21 mouse cellular contexts compared by ENCODE assay signal in the genomic region with DNA sequence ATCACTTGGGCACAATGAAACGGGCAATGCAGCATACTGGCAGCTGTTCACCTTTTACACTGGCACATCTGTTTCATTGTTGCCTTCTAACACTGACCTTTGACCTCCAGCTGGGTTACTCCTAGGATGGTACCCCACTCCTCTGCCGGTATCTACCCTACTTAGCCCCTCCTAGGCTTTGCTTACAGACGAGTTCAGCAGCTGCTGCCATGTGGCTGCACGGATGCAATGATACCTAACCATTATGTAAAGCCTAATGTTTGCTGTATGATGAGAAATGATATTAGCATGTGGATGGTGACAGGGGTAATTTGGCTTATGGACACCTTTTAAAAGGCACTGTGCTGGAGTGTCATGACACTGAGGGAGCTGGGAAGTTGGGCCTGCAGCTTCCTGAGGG. TPM values are rescaled to one million over a fixed set of nuclear protein-coding genes. Genes with fewer than 3 reads are reported as not detected.
A peak's percentile ranks its signal among the peaks of the same experiment; 100 is the strongest.
DNase-seq lines count a peak whose midpoint lies in the region; ATAC-seq lines count a peak whose summit lies in the region.
"Had no signal": no experiment of that assay in that cellular context is flagged by ENCODE, and none has a peak within 500 bp of the region (broad histone marks: within the 10 kb centered on the region; RNA-seq: fewer than 3 reads in every experiment).

No protein-coding gene starts in this region.

- H3K27me3 ChIP-seq in heart, embryonic 13.5 days (replicated peaks), result no peaks in the 10 kb centered on the region
- H3K27me3 ChIP-seq in hindbrain, embryonic 15.5 days, result no peaks in the 10 kb centered on the region
- H3K27me3 ChIP-seq in hindbrain, embryonic 11.5 days (ENCODE audit: control insufficient read depth, insufficient read depth, low read length), result no peaks in the 10 kb centered on the region
- no peaks in the 10 kb centered on the region for H3K27me3 ChIP-seq in midbrain, embryonic 13.5 days
- no peaks in the 10 kb centered on the region for H3K27me3 ChIP-seq in midbrain, embryonic 16.5 days (ENCODE audit: control insufficient read depth, insufficient read depth, low read depth, low read length)
- H3K27me3 ChIP-seq: forebrain, embryonic 15.5 days; limb, embryonic 13.5 days; lung, embryonic 15.5 days; neural tube, embryonic 12.5 days had no signal

- no peak for DNase-seq in heart, adult 9 months (ENCODE audit: low spot score in 2 of 2)
- no peak for DNase-seq in hindbrain, embryonic 11.5 days (ENCODE audit: low spot score)
- DNase-seq: B cell, adult 2 months; gastrocnemius, postnatal 25 days; heart, adult 18-20 months; kidney, adult 9 months; layer of hippocampus, adult 9-11 months had no signal

- no peaks in the 10 kb centered on the region for H3K36me3 ChIP-seq in heart, embryonic 13.5 days
- H3K36me3 ChIP-seq in hindbrain, embryonic 15.5 days, result no peaks in the 10 kb centered on the region
- no peaks in the 10 kb centered on the region for H3K36me3 ChIP-seq in hindbrain, embryonic 11.5 days (ENCODE audit: control insufficient read depth, insufficient read depth, low read length)
- H3K36me3 ChIP-seq in midbrain, embryonic 13.5 days, result no peaks in the 10 kb centered on the region
- H3K36me3 ChIP-seq in midbrain, embryonic 16.5 days (ENCODE audit: control insufficient read depth, insufficient read depth, low read length), result no peaks in the 10 kb centered on the region
- H3K36me3 ChIP-seq: forebrain, embryonic 15.5 days; limb, embryonic 13.5 days; lung, embryonic 15.5 days; midbrain, embryonic 10.5 days; neural tube, embryonic 12.5 days had no signal

- no peaks in the 10 kb centered on the region for H3K9me3 ChIP-seq in heart, embryonic 13.5 days
- H3K9me3 ChIP-seq in hindbrain, embryonic 15.5 days, result no peaks in the 10 kb centered on the region
- H3K9me3 ChIP-seq in hindbrain, embryonic 11.5 days (ENCODE audit: control insufficient read depth, low read length), result no peaks in the 10 kb centered on the region
- H3K9me3 ChIP-seq in midbrain, embryonic 13.5 days, result no peaks in the 10 kb centered on the region
- H3K9me3 ChIP-seq in midbrain, embryonic 16.5 days (replicated peaks; ENCODE audit: control insufficient read depth, low read length, poor library complexity, severe bottlenecking), result no peaks in the 10 kb centered on the region
- H3K9me3 ChIP-seq: forebrain, embryonic 15.5 days; limb, embryonic 13.5 days; lung, embryonic 15.5 days; midbrain, embryonic 10.5 days; neural tube, embryonic 12.5 days had no signal

- no peak for ATAC-seq in heart, embryonic 13.5 days (ENCODE audit: extremely low read depth, insufficient number of reproducible peaks, low FRiP score, low TSS enrichment)
- peak; percentile 20; the same call in 1 of the 2 replicates for ATAC-seq in hindbrain, embryonic 15.5 days (ENCODE audit: low FRiP score, low read depth)
- ATAC-seq in hindbrain, embryonic 11.5 days (ENCODE audit: low FRiP score), result no peak
- 0 out of 2 replicates have a peak, but pooled peaks have one; percentile 50 for ATAC-seq in midbrain, embryonic 13.5 days
- no peak for ATAC-seq in midbrain, embryonic 16.5 days
- ATAC-seq: intestine, postnatal 0 days had no signal

- H3K4me2 ChIP-seq in heart, embryonic 13.5 days, result no peak overlapping the region
- H3K4me2 ChIP-seq in hindbrain, embryonic 15.5 days, result no peak overlapping the region
- H3K4me2 ChIP-seq in hindbrain, embryonic 11.5 days (replicated peaks; ENCODE audit: low read depth, low read length), result no peak overlapping the region
- H3K4me2 ChIP-seq in midbrain, embryonic 13.5 days (replicated peaks), result no peak overlapping the region
- H3K4me2 ChIP-seq in midbrain, embryonic 16.5 days (ENCODE audit: low read length), result no peak overlapping the region
- H3K4me2 ChIP-seq: forebrain, embryonic 15.5 days; limb, embryonic 13.5 days; liver, embryonic 11.5 days; lung, embryonic 15.5 days; neural tube, embryonic 12.5 days had no signal

- peak overlapping the region; percentile 74; the same call in 1 of the 2 replicates for H3K27ac ChIP-seq in heart, embryonic 13.5 days (replicated peaks)
- H3K27ac ChIP-seq in hindbrain, embryonic 15.5 days (replicated peaks), result 0 out of 2 replicates have a peak overlapping the region, but pooled peaks have one; percentile 4
- H3K27ac ChIP-seq in hindbrain, embryonic 11.5 days (ENCODE audit: low read depth, low read length), result no peak overlapping the region; the same call in 1 of the 2 replicates
- no peak overlapping the region for H3K27ac ChIP-seq in midbrain, embryonic 13.5 days
- H3K27ac ChIP-seq in midbrain, embryonic 16.5 days (ENCODE audit: low read length), result no peak overlapping the region
- H3K27ac ChIP-seq: forebrain, embryonic 15.5 days; limb, embryonic 13.5 days; lung, embryonic 15.5 days; neural tube, embryonic 12.5 days had no signal

- H3K4me3 ChIP-seq in heart, embryonic 13.5 days, result no peak overlapping the region
- no peak overlapping the region for H3K4me3 ChIP-seq in hindbrain, embryonic 15.5 days
- H3K4me3 ChIP-seq in hindbrain, embryonic 11.5 days (ENCODE audit: low read depth, low read length), result no peak overlapping the region
- no peak overlapping the region for H3K4me3 ChIP-seq in midbrain, embryonic 13.5 days (replicated peaks)
- no peak overlapping the region for H3K4me3 ChIP-seq in midbrain, embryonic 16.5 days (ENCODE audit: low read depth, low read length)
- H3K4me3 ChIP-seq: forebrain, embryonic 15.5 days; limb, embryonic 13.5 days; lung, embryonic 15.5 days; midbrain, embryonic 10.5 days; myocyte; neural tube, embryonic 12.5 days had no signal

- peak overlapping the region; percentile 65; the same call in 1 of the 2 replicates for H3K9ac ChIP-seq in heart, embryonic 13.5 days
- H3K9ac ChIP-seq in hindbrain, embryonic 15.5 days, result no peak overlapping the region
- no peak overlapping the region for H3K9ac ChIP-seq in hindbrain, embryonic 11.5 days (ENCODE audit: low read depth, low read length)
- H3K9ac ChIP-seq in midbrain, embryonic 13.5 days (replicated peaks), result no peak overlapping the region
- H3K9ac ChIP-seq in midbrain, embryonic 16.5 days (ENCODE audit: low read depth, low read length), result no peak overlapping the region
- H3K9ac ChIP-seq: forebrain, embryonic 15.5 days; limb, embryonic 13.5 days; lung, embryonic 15.5 days; neural tube, embryonic 12.5 days had no signal

- H3K4me1 ChIP-seq in heart, embryonic 13.5 days, result peaks cover 47% of the 10 kb centered on the region
- peaks cover 30% of the 10 kb centered on the region for H3K4me1 ChIP-seq in hindbrain, embryonic 15.5 days (replicated peaks)
- 0 out of 2 replicates have a peak, but pooled peaks cover 3% of the 10 kb centered on the region for H3K4me1 ChIP-seq in hindbrain, embryonic 11.5 days (replicated peaks; ENCODE audit: control insufficient read depth, insufficient read depth, low read length)
- peaks cover 29% of the 10 kb centered on the region for H3K4me1 ChIP-seq in midbrain, embryonic 13.5 days (replicated peaks)
- H3K4me1 ChIP-seq in midbrain, embryonic 16.5 days (ENCODE audit: control insufficient read depth, insufficient read depth, low read length), result peaks cover 14% of the 10 kb centered on the region

- WGBS in heart, embryonic 13.5 days, result 71% methylated on average over 4 of the region's 4 CpGs
- WGBS in hindbrain, embryonic 15.5 days, result 68% methylated on average over 4 of the region's 4 CpGs
- whole genome bisulfite sequencing in hindbrain, embryonic 11.5 days, result 66% methylated on average over 4 of the region's 4 CpGs
- 75% methylated on average over 4 of the region's 4 CpGs for WGBS in midbrain, embryonic 13.5 days
- WGBS in midbrain, embryonic 16.5 days, result 76% methylated on average over 4 of the region's 4 CpGs

RNA-seq across cellular contexts. Expression of a gene that starts 52.5 kb away (rescaled TPM):
- polyA plus RNA-seq in heart, embryonic 13.5 days (2015; fragmentation: Nextera tagmentation; extraction: Ambion mirVana), result 0.13 and 0.18 TPM in 2 replicates
- 0.14 TPM in 1 of 2 replicates, not detected in the other for polyA plus RNA-seq in hindbrain, embryonic 15.5 days (2015; fragmentation: Nextera tagmentation; extraction: Ambion mirVana)
- 0.18 TPM in 1 of 2 replicates, not detected in the other for polyA plus RNA-seq in hindbrain, embryonic 11.5 days (2014; fragmentation: Nextera tagmentation; extraction: Ambion mirVana)
- polyA plus RNA-seq in midbrain, embryonic 13.5 days (2015; fragmentation: Nextera tagmentation; extraction: Ambion mirVana), result 0.24 TPM in 1 of 2 replicates, not detected in the other
- polyA plus RNA-seq in midbrain, embryonic 16.5 days (2015; fragmentation: Nextera tagmentation; extraction: Ambion mirVana), result 0.32 TPM in 1 of 2 replicates, not detected in the other
- polyA plus RNA-seq: intestine, postnatal 0 days; large intestine, adult 2 months; liver, embryonic 11.5 days; liver, embryonic 16.5 days; myocyte; neural tube, embryonic 12.5 days had no signal

RNA-seq across cellular contexts. Expression of a gene that starts 55.6 kb away (rescaled TPM):
- polyA plus RNA-seq in heart, embryonic 13.5 days (2015; fragmentation: Nextera tagmentation; extraction: Ambion mirVana), result 10.2 and 11.8 TPM in 2 replicates
- polyA plus RNA-seq in hindbrain, embryonic 15.5 days (2015; fragmentation: Nextera tagmentation; extraction: Ambion mirVana), result 17.9 and 19.5 TPM in 2 replicates
- polyA plus RNA-seq in hindbrain, embryonic 11.5 days (2014; fragmentation: Nextera tagmentation; extraction: Ambion mirVana), result 4.4 and 4.9 TPM in 2 replicates
- 7.2 and 9.3 TPM in 2 replicates for polyA plus RNA-seq in midbrain, embryonic 13.5 days (2015; fragmentation: Nextera tagmentation; extraction: Ambion mirVana)
- 17.1 and 19.9 TPM in 2 replicates for polyA plus RNA-seq in midbrain, embryonic 16.5 days (2015; fragmentation: Nextera tagmentation; extraction: Ambion mirVana)

Comparison
In these comparisons a context has a peak if more than half of its experiments do, and no peak if none do; other contexts are left out.
1. ATAC-seq: peak in hindbrain, embryonic 15.5 days (single experiment) and midbrain, embryonic 13.5 days (single experiment); none in heart, embryonic 13.5 days (single experiment), hindbrain, embryonic 11.5 days (single experiment) and midbrain, embryonic 16.5 days (single experiment).
2. H3K27ac ChIP-seq: peak in heart, embryonic 13.5 days (single experiment) and hindbrain, embryonic 15.5 days (single experiment); none in hindbrain, embryonic 11.5 days (single experiment), midbrain, embryonic 13.5 days (single experiment) and midbrain, embryonic 16.5 days (single experiment).